Mouse (Mus musculus) myocyte (in vitro differentiated cells): ENCODE measurements around the gene Ccdc40. TPM values are rescaled to one million over a fixed set of nuclear protein-coding genes. Genes with fewer than 3 reads are reported as not detected.

ENCODE experiments used
- H3K27me3 ChIP-seq: one replicate; pipeline ENCODE4 v1.6.1; 2011; ENCODE audit not compliant: control insufficient read depth, insufficient read depth, insufficient read length
- H3K36me3 ChIP-seq: one replicate; pipeline ENCODE4 v1.6.1; 2011; ENCODE audit not compliant: control insufficient read depth, insufficient read depth
- H3K4me2 ChIP-seq: one replicate; pipeline ENCODE4 v1.6.1; 2011; ENCODE audit warnings: low read depth, control low read depth
- H3K4me3 ChIP-seq: one replicate; pipeline ENCODE4 v1.5.1; 2011; ENCODE audit warnings: mild to moderate bottlenecking, control low read depth, moderate library complexity
- H3K79me2 ChIP-seq: one replicate; pipeline ENCODE4 v1.6.1; 2011; ENCODE audit not compliant: control insufficient read depth, insufficient read depth
- H3ac ChIP-seq: one replicate; pipeline ENCODE4 v1.6.1; 2011; ENCODE audit not compliant: control insufficient read depth, insufficient read length
- CEBPB ChIP-seq: IDR thresholded peaks from 2 replicates; pipeline ENCODE4 v1.6.1; 2011; ENCODE audit warnings: mild to moderate bottlenecking, moderate library complexity; ENCODE audit not compliant: poor library complexity, insufficient read depth, severe bottlenecking
- E2F4 ChIP-seq: IDR thresholded peaks from one replicate; pipeline ENCODE4 v1.6.1; 2011; ENCODE audit warnings: mild to moderate bottlenecking, control low read depth, moderate library complexity; ENCODE audit not compliant: insufficient read depth
- MAX ChIP-seq: IDR thresholded peaks from one replicate; pipeline ENCODE4 v1.6.1; 2011; ENCODE audit warnings: low read depth, mild to moderate bottlenecking, control low read depth
- MYOD1 ChIP-seq, 3 experiments: IDR thresholded peaks; one replicate each; pipeline ENCODE4 v1.6.1; 2011; ENCODE audit warnings: control low read depth in 2 of 3, low read depth in 2 of 3, mild to moderate bottlenecking in 2 of 3, moderate library complexity in 1 of 3; ENCODE audit not compliant: insufficient read length in 2 of 3, control insufficient read depth in 1 of 3
- MYOG ChIP-seq, 3 experiments: IDR thresholded peaks; one replicate each; pipeline ENCODE4 v1.6.1; 2011; ENCODE audit warnings: control low read depth in 2 of 3, low read depth in 2 of 3, mild to moderate bottlenecking in 2 of 3; ENCODE audit not compliant: insufficient read length in 2 of 3, control insufficient read depth in 1 of 3, insufficient read depth in 1 of 3
- POLR2A ChIP-seq: IDR thresholded peaks from one replicate; pipeline ENCODE4 v1.6.1; 2011; ENCODE audit warnings: low read depth, mild to moderate bottlenecking, control low read depth, moderate library complexity; ENCODE audit not compliant: insufficient read length
- POLR2AphosphoS2 ChIP-seq: IDR thresholded peaks from one replicate; pipeline ENCODE4 v1.6.1; 2011; ENCODE audit warnings: low read depth, control low read depth; ENCODE audit not compliant: insufficient read length
- REST ChIP-seq: IDR thresholded peaks from one replicate; pipeline ENCODE4 v1.6.1; 2011; ENCODE audit warnings: mild to moderate bottlenecking, control low read depth, moderate library complexity; ENCODE audit not compliant: insufficient read depth, insufficient read length
- SRF ChIP-seq: IDR thresholded peaks from one replicate; pipeline ENCODE4 v1.6.1; 2011; ENCODE audit warnings: low read depth; ENCODE audit not compliant: control insufficient read depth, insufficient read length
- TCF12 ChIP-seq: IDR thresholded peaks from one replicate; pipeline ENCODE4 v1.6.1; 2011; ENCODE audit warnings: mild to moderate bottlenecking, control low read depth; ENCODE audit not compliant: poor library complexity, insufficient read depth, severe bottlenecking
- TCF3 ChIP-seq: IDR thresholded peaks from one replicate; pipeline ENCODE4 v1.6.1; 2011; ENCODE audit warnings: low read depth, control low read depth; ENCODE audit not compliant: insufficient read length
- USF1 ChIP-seq: IDR thresholded peaks from one replicate; pipeline ENCODE4 v1.6.1; 2011; ENCODE audit warnings: low read depth, mild to moderate bottlenecking, control low read depth, moderate library complexity
- polyA plus RNA-seq: library from polyadenylated mRNA; unstranded; fragments of >200 nt; fragmentation: generic; extraction: Trizol; gene quantifications from one replicate; pipeline ENCODE4 v1.2.1, GENCODE M21; 2012; ENCODE audit warnings: missing spikeins

The Ccdc40 gene
- polyA plus RNA-seq, 1 experiment, result 0.07 TPM

DNA sequence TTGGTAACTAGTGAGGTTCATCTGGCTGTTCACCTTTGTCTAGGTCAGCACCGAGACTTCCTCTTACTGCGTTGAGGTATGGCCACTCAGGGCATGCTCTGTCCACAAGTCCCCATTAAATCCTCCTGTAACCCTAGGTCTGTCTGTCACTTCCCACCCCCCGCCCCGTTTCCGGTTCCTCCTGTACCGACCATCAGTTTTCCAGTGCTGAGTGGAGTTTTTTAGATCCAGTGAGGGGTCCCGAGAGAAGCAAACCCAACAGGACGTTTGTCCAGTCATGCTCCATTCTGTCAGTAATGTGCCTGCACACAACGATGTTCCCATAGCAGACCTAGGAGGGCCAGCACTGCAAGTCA is 29.8 kb downstream of the Ccdc40 start:
- TF ChIP-seq MYOD1 (IDR thresholded peaks at IDR 0.05; ENCODE audit: control insufficient read depth in 1 of 3, insufficient read length in 2 of 3, low read depth in 2 of 3) (no peak), CEBPB (no peak), E2F4 (no peak), REST (no peak), TCF3 (no peak), MYOG (IDR thresholded peaks at IDR 0.05; ENCODE audit: control insufficient read depth in 1 of 3, insufficient read depth in 1 of 3, insufficient read length in 2 of 3, low read depth in 2 of 3) (no peak), TCF12 (no peak), POLR2A (no peak), MAX (no peak), SRF (no peak), USF1 (no peak), POLR2AphosphoS2 (no peak)
- Histone ChIP-seq H3K4me3 (peak overlapping the region; percentile 17), H3K27me3 (peaks cover 41% of the 10 kb centered on the region), H3K79me2 (no peaks in the 10 kb centered on the region), H3K4me2 (peak overlapping the region; percentile 93), H3K36me3 (no peaks in the 10 kb centered on the region), H3ac (no peak overlapping the region)

DNA sequence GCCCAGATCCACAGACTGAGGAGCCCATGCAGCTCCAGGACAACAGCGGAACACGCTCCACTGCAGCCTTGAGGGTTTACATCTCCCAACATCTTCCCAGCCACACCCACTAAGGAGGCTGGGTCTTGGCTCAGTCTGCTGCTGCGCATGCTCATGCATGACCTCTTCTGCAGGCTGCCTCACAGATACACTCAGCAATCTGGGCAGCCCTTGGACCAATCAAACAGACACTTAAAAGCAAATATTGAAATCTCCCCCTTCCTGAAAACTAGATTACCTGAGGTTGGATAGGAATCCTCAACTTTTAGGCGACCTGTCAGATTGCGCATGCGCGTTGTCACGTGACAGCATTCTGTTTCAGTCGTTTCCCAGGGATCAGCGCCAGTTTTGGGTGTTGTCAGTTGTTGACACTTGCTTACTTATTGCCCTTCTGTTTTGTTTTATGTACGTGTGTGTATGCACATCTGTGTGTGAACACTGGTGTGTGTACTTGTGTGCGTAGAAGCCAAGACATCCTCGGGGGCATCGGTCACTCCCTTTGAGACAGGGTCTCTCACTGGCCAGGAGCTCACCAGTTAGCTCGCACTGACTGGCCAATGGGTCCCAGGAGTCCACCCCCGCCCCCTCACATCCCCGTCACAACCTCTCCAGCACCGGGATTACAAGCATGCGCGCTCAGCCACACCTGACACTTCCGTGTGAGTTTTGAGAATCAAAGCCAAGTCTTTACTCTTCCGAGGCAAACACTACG is 30.4 kb downstream of the Ccdc40 start:
- H3ac ChIP-seq, result no peak overlapping the region
- H3K79me2 ChIP-seq, result no peaks in the 10 kb centered on the region
- H3K36me3 ChIP-seq, result no peaks in the 10 kb centered on the region
- H3K4me2 ChIP-seq, result peak overlapping the region; percentile 93
- no peak for TF ChIP-seq CEBPB
- peak; percentile 55 for TF ChIP-seq POLR2AphosphoS2
- no peak for TF ChIP-seq REST
- TF ChIP-seq MAX, result no peak
- no peak for TF ChIP-seq TCF12
- TF ChIP-seq USF1, result peak; percentile 96
- no peak for TF ChIP-seq E2F4
- TF ChIP-seq POLR2A, result peak; percentile 63
- TF ChIP-seq TCF3, result no peak
- TF ChIP-seq SRF, result no peak
- no peak for TF ChIP-seq MYOG (IDR thresholded peaks at IDR 0.05; ENCODE audit: control insufficient read depth in 1 of 3, insufficient read depth in 1 of 3, insufficient read length in 2 of 3, low read depth in 2 of 3)
- no peak for TF ChIP-seq MYOD1 (IDR thresholded peaks at IDR 0.05; ENCODE audit: control insufficient read depth in 1 of 3, insufficient read length in 2 of 3, low read depth in 2 of 3)
- peaks cover 40% of the 10 kb centered on the region for H3K27me3 ChIP-seq
- H3K4me3 ChIP-seq, result peak overlapping the region; percentile 17

DNA sequence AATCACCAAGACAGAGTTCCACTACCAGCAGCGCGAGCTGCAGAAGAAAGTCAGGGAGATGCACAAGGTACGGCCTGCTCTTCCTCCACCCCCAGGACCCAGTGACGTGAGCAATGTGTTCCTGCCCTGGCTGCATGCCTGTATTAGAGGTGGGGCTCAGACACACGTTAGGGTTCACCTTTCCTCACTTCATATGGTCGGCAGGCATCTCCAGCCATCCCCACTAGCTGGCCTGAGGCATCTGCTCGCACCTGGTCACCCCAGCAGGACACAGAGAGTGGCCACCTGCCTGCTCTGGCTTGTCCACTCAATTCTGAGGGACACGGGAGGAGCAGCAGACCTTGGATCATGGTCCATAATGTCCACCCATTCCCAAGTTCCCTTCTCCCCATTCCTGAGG is 31.6 kb downstream of the Ccdc40 start:
- Histone ChIP-seq H3K4me2 (no peak overlapping the region), H3K4me3 (no peak overlapping the region)
- TF ChIP-seq E2F4 (no peak), TCF3 (no peak), SRF (no peak), REST (no peak), TCF12 (no peak), MYOD1 (IDR thresholded peaks at IDR 0.05; ENCODE audit: control insufficient read depth in 1 of 3, insufficient read length in 2 of 3, low read depth in 2 of 3) (no peak), CEBPB (no peak), MAX (no peak), POLR2AphosphoS2 (no peak), MYOG (IDR thresholded peaks at IDR 0.05; ENCODE audit: control insufficient read depth in 1 of 3, insufficient read depth in 1 of 3, insufficient read length in 2 of 3, low read depth in 2 of 3) (no peak), POLR2A (no peak), USF1 (no peak)

GRCm38 (mm10) chr11:119264413-119264812 is 36.0 kb downstream of the Ccdc40 start:
- Histone ChIP-seq H3ac (no peak overlapping the region), H3K27me3 (peaks cover 39% of the 10 kb centered on the region), H3K79me2 (no peaks in the 10 kb centered on the region), H3K36me3 (no peaks in the 10 kb centered on the region), H3K4me3 (no peak overlapping the region), H3K4me2 (no peak overlapping the region)
- no peak for TF ChIP-seq SRF
- no peak for TF ChIP-seq CEBPB
- no peak for TF ChIP-seq E2F4
- no peak for TF ChIP-seq MYOD1 (IDR thresholded peaks at IDR 0.05; ENCODE audit: control insufficient read depth in 1 of 3, insufficient read length in 2 of 3, low read depth in 2 of 3)
- TF ChIP-seq REST, result no peak
- TF ChIP-seq MYOG (IDR thresholded peaks at IDR 0.05; ENCODE audit: control insufficient read depth in 1 of 3, insufficient read depth in 1 of 3, insufficient read length in 2 of 3, low read depth in 2 of 3), result no peak

More for the DNA sequence above, 31.6 kb downstream of the Ccdc40 start:
- Histone ChIP-seq H3K36me3 (no peaks in the 10 kb centered on the region), H3K27me3 (peaks cover 39% of the 10 kb centered on the region), H3K79me2 (no peaks in the 10 kb centered on the region), H3ac (no peak overlapping the region)
